Mouse (Mus musculus) limb, embryonic 14.5 days (tissue): ENCODE results near the gene Pip4k2a. TPM values are rescaled to one million over a fixed set of nuclear protein-coding genes. Genes with fewer than 3 reads are reported as not detected.

Experiments
- ATAC-seq: fragments of 200-750 bp; cut with Nextera tagmentation; 2 replicates; pipeline ENCODE4 v1.8.0; 2017; ENCODE audit warnings: low read depth, moderate number of reproducible peaks, moderate TSS enrichment; ENCODE audit not compliant: low FRiP score
- DNase-seq: peaks from one replicate; pipeline ENCODE4 v3.0.0-alpha.2; 2015; ENCODE audit warnings: low spot score
- H3K27ac ChIP-seq: fragments of 300-500 bp; sonication (generic); replicated peaks from 2 replicates; pipeline ENCODE4 v1.5.1; 2014; ENCODE audit warnings: low read depth, mild to moderate bottlenecking, low read length, moderate library complexity, mixed read lengths
- H3K27me3 ChIP-seq: fragments of 300-500 bp; sonication (generic); 2 replicates; pipeline ENCODE4 v1.6.1; 2014; ENCODE audit warnings: low read length, mixed read lengths; ENCODE audit not compliant: control insufficient read depth, insufficient read depth
- H3K36me3 ChIP-seq: fragments of 300-500 bp; sonication (generic); 2 replicates; pipeline ENCODE4 v1.6.1; 2014; ENCODE audit warnings: mild to moderate bottlenecking, low read length, moderate library complexity, mixed read lengths; ENCODE audit not compliant: control insufficient read depth, insufficient read depth
- H3K4me1 ChIP-seq: fragments of 300-500 bp; sonication (generic); 2 replicates; pipeline ENCODE4 v1.6.1; 2014; ENCODE audit warnings: antibody characterized with exemption, low read length, mixed read lengths; ENCODE audit not compliant: control insufficient read depth, insufficient read depth
- H3K4me2 ChIP-seq: fragments of 300-500 bp; sonication (generic); replicated peaks from 2 replicates; pipeline ENCODE4 v1.6.1; 2014; ENCODE audit warnings: low read depth, mild to moderate bottlenecking, low read length, moderate library complexity; ENCODE audit not compliant: severe bottlenecking
- H3K4me3 ChIP-seq: fragments of 300-500 bp; sonication (generic); replicated peaks from 2 replicates; pipeline ENCODE4 v1.5.1; 2014; ENCODE audit warnings: low read length
- H3K9ac ChIP-seq: fragments of 300-500 bp; sonication (generic); 2 replicates; pipeline ENCODE4 v1.6.1; 2014; ENCODE audit warnings: mild to moderate bottlenecking, low read depth, low read length, moderate library complexity; ENCODE audit not compliant: severe bottlenecking
- H3K9me3 ChIP-seq: fragments of 300-500 bp; sonication (generic); 2 replicates; pipeline ENCODE4 v1.6.1; 2016; ENCODE audit warnings: low read length; ENCODE audit not compliant: control insufficient read depth
- POLR2A ChIP-seq: fragments of 200-500 bp; IDR thresholded peaks from 2 replicates; pipeline ENCODE4 v1.8.0; 2012; ENCODE audit warnings: inconsistent platforms, mild to moderate bottlenecking, moderate library complexity, borderline replicate concordance; ENCODE audit not compliant: insufficient read depth, insufficient read length; ENCODE audit errors: extremely low read depth
- WGBS: fragments of 180-500 bp; shearing (Covaris S2); extraction: QIAGEN DNeasy Blood & Tissue Kit; methylation state at CpG from one replicate; pipeline ENCODE4 v1.1.7; 2014; 5-methylcytosine and 5-hydroxymethylcytosine counted together
- polyA plus RNA-seq, 2 experiments: library from polyadenylated mRNA; depleted of rRNA in 1 of 2; stranded (reverse) in 1 of 2; unstranded in 1 of 2; fragments of >200 nt; fragmentation: Nextera tagmentation in 1 of 2; extraction: Ambion mirVana in 1 of 2; gene quantifications; 2 replicates each; pipeline versions ENCODE4 v1.2.1 to v1.2.3; 2012 to 2014

Gene Pip4k2a
- polyA plus RNA-seq, 2 experiments, result 12.1 to 13.2 TPM

- Histone ChIP-seq H3K4me3 (no peak overlapping the region), H3K4me2 (no peak overlapping the region)
These were observed 64.5 kb downstream of the Pip4k2a start for GRCm38 (mm10) chr2:18933418-18933817.

GRCm38 (mm10) chr2:18930318-18931060 lies 67.4 kb downstream of the Pip4k2a start:
- Histone ChIP-seq H3K4me2 (no peak overlapping the region), H3K9ac (no peak overlapping the region), H3K27me3 (no peaks in the 10 kb centered on the region), H3K27ac (no peak overlapping the region), H3K4me1 (peaks cover 12% of the 10 kb centered on the region; the same call in 1 of the 2 replicates), H3K36me3 (no peaks in the 10 kb centered on the region), H3K9me3 (no peaks in the 10 kb centered on the region), H3K4me3 (no peak overlapping the region)
- WGBS, result 85% methylated on average over 13 of the region's 13 CpGs
- ATAC-seq, result no peak
- no peak for DNase-seq
- no peak for TF ChIP-seq POLR2A

More at GRCm38 (mm10) chr2:18933418-18933817, 64.5 kb downstream of the Pip4k2a start:
- H3K9me3 ChIP-seq, result no peaks in the 10 kb centered on the region
- no peak overlapping the region for H3K27ac ChIP-seq
- peaks cover 21% of the 10 kb centered on the region for H3K4me1 ChIP-seq
- WGBS, result 33% methylated on average over 7 of the region's 7 CpGs
- ATAC-seq (no peak), DNase-seq (no peak)
- no peaks in the 10 kb centered on the region for H3K27me3 ChIP-seq
- no peak for TF ChIP-seq POLR2A
- no peaks in the 10 kb centered on the region for H3K36me3 ChIP-seq
- H3K9ac ChIP-seq, result no peak overlapping the region

GRCm38 (mm10) chr2:18928597-18929257 lies 69.2 kb downstream of the Pip4k2a start:
- H3K4me1 ChIP-seq, result peaks cover 13% of the 10 kb centered on the region; the same call in 1 of the 2 replicates
- DNase-seq (no peak), ATAC-seq (no peak)
- H3K27ac ChIP-seq, result no peak overlapping the region
- 73% methylated on average over 7 of the region's 7 CpGs for WGBS
- H3K9me3 ChIP-seq, result no peaks in the 10 kb centered on the region
- no peak for TF ChIP-seq POLR2A
- H3K27me3 ChIP-seq, result no peaks in the 10 kb centered on the region
- no peaks in the 10 kb centered on the region for H3K36me3 ChIP-seq
- no peak overlapping the region for H3K4me3 ChIP-seq
- H3K9ac ChIP-seq, result no peak overlapping the region
- no peak overlapping the region for H3K4me2 ChIP-seq

- H3K27ac ChIP-seq, result no peak overlapping the region
- H3K4me1 ChIP-seq, result peaks cover 13% of the 10 kb centered on the region; the same call in 1 of the 2 replicates
- no peak overlapping the region for H3K4me3 ChIP-seq
- 54% methylated on average over 8 of the region's 8 CpGs for WGBS
- H3K4me2 ChIP-seq, result no peak overlapping the region
- H3K27me3 ChIP-seq, result no peaks in the 10 kb centered on the region
- H3K9ac ChIP-seq, result no peak overlapping the region
- no peaks in the 10 kb centered on the region for H3K9me3 ChIP-seq
- ATAC-seq (no peak), DNase-seq (no peak)
- H3K36me3 ChIP-seq, result no peaks in the 10 kb centered on the region
- TF ChIP-seq POLR2A, result no peak
These were observed 69.7 kb downstream of the Pip4k2a start for GRCm38 (mm10) chr2:18928196-18928595.

DNA sequence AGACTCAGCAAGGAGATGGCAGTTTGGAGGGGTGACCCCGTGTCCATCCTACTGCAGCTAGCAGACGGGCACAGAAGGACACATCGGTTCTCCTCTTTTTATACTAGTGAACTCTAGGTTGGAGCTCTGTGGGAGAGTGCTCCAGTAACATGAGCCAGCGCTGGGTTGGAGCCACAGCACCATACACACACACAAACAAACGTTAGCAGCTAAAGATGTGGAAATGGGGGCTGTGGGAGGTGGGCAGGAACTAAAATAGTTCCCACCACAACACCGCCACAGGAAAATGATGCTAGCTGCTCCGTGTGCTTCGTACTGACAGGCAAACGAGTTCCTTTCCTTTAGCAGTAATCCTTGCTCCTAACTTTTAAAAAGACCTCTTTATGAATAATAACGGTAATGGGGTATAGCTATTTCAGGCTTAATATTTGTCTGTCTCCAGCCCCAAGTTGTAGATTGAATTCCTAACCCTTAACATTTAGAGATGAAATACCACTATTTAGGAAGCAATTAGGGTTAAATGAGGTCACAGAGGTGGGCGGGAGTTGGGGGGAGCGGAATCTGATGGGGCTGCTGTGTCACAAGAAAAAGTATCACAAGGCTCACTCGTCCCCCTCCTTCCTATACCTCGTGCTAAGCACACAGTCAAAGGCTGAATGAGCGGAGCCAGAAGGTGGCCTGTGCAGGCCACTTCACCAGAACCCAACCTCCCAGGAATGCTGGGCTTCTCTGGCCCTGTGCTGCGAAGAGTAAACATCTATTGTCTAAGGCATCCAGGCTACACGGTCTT lies 73.9 kb downstream of the Pip4k2a start:
- Histone ChIP-seq H3K36me3 (no peaks in the 10 kb centered on the region), H3K27me3 (no peaks in the 10 kb centered on the region), H3K4me1 (peaks cover 10% of the 10 kb centered on the region; the same call in 1 of the 2 replicates), H3K9ac (no peak overlapping the region), H3K4me3 (no peak overlapping the region), H3K4me2 (no peak overlapping the region), H3K27ac (no peak overlapping the region), H3K9me3 (no peaks in the 10 kb centered on the region)
- no peak for TF ChIP-seq POLR2A
- no peak for ATAC-seq
- 44% methylated on average over 17 of the region's 17 CpGs for WGBS
- DNase-seq, result no peak
